Mouse (Mus musculus) right cerebral cortex, postnatal 10 days (tissue): Measurements from ENCODE around the gene Txk.

Source experiments
- DNase-seq, 2 experiments: peaks; one replicate each; pipeline ENCODE4 v3.0.0; 2021; ENCODE audit warnings: low spot score in 2 of 2

Txk gene

DNA sequence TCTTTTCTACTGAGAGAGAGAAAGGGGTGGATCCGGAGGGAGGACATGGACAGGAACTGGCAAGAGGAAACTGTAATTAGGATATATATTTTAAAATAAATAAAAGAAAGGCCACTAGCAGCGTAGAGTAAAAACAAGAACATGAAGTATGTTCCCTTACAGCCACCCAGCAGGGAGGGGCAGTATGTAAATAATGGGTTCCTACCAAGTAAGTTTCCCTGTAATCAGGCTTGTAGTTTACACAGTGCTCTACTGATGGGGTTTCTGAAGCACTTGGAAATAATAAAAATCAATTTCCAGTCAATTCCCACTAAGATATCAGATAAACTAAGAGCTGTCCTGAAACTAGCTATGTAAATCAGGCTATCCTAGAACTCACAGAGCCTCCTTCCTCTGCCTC lies 57.9 kb downstream of the Txk start:
- no peak for DNase-seq

DNA sequence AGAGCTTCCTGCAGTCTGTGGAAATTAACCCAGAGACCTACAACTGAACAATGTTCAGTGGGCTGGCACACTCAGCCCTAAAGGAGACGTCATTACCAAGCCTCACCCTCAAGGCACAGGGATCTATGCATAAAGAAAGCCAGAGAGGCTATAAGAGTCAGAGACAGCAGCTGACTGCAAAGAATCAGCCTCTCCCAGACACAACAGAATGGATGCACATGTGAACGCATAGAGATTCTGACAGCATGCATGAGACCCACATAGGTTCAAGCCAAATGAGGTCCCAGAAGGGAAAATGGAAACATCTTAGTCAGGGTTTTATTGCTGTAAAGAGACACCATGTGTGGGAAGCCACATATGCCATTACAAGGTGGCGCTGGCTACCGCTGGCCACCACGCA lies 62.1 kb downstream of the Txk start:
- no peak for DNase-seq

- no peak for DNase-seq
Observed at GRCm38 (mm10) chr5:72689556-72689955, 63.0 kb downstream of the Txk start.

DNA sequence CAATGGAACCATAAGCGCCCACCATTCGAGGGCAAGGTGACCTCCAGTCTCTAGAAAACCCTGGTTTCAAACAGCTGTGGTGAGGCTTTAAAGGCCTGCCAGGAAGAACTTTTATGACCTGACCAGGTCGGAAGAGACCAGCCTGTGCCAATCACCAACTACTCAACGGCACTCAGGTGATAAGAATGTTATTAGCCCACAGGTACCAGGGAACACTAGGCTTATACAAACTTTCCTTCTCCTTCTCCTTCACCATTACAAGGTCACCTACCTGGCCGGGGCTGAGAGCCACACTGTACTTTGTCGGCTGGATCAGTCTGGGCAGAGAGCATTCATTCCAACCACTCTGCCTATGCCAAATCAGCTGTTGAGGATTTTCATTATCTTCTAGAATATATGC lies 71.1 kb downstream of the Txk start:
- no peak for DNase-seq

GRCm38 (mm10) chr5:72674994-72675542 lies 77.5 kb downstream of the Txk start:
- no peak for DNase-seq

GRCm38 (mm10) chr5:72671017-72671699 lies 81.4 kb downstream of the Txk start:
- no peak for DNase-seq

DNA sequence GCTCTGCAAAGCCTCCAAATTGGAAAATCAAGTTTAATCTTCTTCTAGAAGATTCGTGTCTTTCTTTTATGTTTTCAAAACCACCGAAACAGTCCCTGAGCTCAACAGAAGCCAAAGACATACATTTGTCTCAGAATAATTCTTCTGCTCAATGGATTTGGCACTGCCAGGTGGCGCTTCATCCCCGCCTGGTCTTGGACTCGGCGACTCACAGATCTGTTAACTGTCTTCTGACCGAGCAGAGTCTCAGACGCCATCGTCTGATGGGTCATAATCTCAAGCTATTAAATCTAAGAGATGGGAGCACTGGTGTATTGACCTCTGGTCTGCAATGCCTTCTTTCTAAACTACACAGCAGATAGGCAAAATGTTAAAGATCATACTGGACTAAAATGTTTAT lies 84.2 kb downstream of the Txk start:
- no peak for DNase-seq

DNA sequence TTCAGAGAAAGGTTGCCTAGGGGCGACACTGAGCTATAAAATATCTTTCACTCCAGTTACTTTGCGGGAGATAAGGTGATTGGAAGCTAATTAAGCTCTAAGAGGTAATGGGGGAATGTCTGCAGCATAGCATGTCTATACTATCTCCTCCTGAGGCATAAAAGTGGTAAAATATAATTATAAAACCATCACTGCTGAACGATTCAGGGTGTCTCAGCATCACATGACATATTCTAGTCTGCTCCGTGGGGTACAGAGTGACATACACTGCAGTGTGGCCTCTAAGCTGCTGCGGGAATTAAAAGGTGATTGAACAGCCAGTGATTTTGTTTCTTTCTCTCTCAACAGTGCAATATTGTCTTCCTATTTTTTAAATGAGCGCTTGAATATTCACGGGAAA lies 86.1 kb downstream of the Txk start:
- no peak for DNase-seq

DNA sequence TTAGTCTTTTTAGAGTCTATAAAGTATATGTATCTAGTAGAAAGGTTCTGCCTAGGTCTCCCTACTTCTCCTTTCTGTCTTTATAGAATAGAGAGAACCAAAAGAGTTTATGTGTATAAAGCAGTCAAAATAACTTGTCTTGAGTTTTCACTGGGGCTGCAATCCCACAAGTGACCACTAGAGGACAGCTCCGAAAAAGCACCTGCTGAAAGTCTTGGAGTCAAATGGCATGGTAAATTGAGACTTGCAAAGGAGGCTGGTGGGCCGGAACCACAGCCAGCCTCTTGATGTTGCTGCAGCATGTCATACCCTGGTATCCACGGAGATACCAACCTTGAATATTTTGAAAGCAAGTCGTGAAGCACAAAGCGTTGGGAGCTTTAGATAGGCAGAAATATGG lies 87.3 kb downstream of the Txk start:
- peak; percentile 36 to 52 for DNase-seq

- no peak for DNase-seq
Observed at GRCm38 (mm10) chr5:72664854-72665253, 87.7 kb downstream of the Txk start.

DNA sequence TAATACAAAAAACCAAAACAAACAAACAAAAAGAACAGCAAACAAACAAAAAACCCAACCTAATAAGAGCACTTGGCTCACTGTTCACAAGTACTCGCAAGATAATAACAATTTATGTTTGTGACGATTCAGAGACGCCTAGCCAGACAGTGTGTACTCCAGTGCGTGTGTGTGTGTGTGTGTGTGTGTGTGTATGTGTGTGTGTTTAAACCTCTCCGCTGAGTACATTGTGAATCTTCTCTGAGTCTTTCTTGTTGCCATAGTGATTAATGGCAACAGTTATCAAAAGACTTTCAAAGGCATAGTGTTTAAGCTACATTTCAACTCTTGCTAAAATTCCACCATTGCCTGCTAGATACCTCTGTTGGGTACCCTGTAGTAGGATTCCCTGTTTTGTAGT lies 88.5 kb downstream of the Txk start:
- DNase-seq = no peak

GRCm38 (mm10) chr5:72661051-72661781 lies 91.4 kb downstream of the Txk start:
- DNase-seq = no peak

DNA sequence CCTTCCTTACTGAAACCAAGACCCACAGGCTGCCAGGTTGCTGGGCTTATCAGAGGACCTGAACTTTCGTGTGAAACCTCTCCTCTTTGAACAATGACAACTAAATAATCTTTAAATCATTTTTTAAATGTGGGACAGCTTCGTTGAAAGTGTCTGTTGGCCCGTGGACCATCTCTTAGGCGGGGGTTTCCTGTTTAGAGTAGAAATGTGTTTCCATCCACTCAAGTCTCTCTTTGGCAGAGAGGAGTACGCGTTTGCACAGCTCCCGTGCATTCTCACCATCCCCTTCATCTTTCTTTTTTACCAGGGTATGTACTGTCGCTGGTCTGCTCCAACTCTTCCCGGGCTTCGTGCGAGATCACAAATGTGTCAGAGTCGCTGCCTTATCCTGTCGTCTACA lies 94.2 kb downstream of the Txk start:
- no peak for DNase-seq

- no peak for DNase-seq
Observed at GRCm38 (mm10) chr5:72656270-72656791, 96.2 kb downstream of the Txk start.

- DNase-seq = no peak
Observed at GRCm38 (mm10) chr5:72653068-72653674, 99.4 kb downstream of the Txk start.

DNA sequence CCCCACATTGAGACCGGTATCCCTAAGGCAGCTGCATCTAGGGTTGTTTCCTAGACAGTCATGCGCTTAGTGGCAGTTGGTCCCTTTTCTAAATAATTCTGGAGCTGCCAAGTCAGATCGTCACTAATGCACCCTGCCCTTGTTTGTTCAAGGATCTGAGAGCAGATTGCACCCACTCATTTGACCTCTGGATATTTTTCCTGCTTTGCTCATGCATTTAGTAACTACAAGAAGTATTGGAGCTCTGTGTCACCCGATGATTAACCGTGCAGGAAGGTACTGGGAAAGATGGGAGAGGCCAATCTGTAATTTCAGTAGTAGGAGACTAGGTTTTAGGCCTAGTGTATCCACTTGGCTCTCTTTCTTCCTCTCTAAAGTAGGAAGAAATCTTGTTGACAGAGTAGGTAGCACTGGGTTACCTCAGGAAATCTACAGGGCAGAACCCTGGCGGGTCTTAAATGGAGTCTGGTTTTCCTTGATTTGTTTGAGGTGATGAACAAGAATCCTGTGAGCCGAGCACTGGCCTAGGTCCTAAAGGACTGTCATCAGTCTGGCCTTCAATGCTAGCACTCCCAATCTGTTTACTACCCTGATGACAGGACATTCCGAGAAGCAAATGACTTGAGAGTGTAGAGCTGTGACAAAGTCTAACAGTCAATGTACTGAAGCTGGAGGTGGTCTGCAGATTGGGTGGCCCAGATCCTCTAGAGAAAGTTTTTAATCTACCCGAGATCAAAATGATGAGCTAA lies 103.4 kb downstream of the Txk start:
- DNase-seq = no peak

- no peak for DNase-seq
Observed at GRCm38 (mm10) chr5:72647958-72648595, 104.5 kb downstream of the Txk start.

DNA sequence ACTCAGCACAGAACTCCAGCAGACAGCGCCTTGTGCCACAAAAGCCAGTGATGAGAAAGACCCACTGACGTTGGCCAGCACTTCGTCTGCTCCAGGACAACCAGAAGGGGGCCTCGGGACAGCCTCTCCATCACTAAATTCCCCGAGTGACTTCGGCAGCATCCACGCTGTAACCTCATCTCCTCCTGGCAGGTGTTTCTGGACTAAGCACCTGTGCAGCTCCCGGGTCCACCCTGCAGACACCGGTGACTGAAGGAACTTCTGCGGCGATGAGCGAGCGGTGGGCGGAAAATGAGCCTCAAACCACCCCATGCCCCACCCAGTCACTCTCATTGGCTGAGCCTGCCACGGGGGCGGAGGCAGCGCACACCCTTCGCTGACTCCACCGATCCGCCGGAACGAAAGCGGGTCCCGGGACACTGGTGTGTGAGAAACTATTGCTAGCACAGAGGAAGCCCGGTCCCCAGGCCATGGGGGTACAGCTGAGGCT lies 105.1 kb downstream of the Txk start, which contains the start of gene Nipal1:
Gene Nipal1, plus strand, starts transcription at position 378 of the 490 bp plus-strand sequence.
- peak; percentile 35 to 48 for DNase-seq

GRCm38 (mm10) chr5:72646996-72647395 lies 105.6 kb downstream of the Txk start:
- DNase-seq = no peak

- no peak for DNase-seq
Observed at GRCm38 (mm10) chr5:72646131-72646530, 106.4 kb downstream of the Txk start.
